Mouse (Mus musculus) MEL-GATA-1-ER (cell line): ENCODE results near the gene Trim9.
A peak's percentile ranks its signal among the peaks of the same experiment; 100 is the strongest.

Experiments used
- DNase-seq: peaks from one replicate; pipeline ENCODE4 v3.0.0-alpha.2; 2012; ENCODE audit warnings: low read depth; ENCODE audit errors: extremely low read depth

The Trim9 gene

DNA sequence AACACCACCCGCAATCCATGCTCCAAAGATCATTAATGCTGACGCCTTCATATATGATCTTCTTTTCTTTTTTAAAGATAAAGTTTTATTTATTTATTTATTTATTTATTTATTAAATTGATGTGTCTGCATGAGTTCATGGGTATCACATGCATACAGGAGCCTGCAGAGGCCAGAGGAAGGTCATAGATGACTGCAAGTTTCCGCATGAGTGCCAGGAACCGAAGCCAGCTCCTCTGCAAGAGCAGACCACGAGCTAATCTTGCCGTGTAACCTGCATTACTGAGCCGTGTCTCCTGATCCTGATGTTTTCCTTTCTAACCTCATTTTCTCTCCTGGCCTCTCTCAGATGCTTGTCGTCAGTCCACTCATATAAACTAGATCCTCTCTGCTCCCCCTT, 133.1 kb downstream of the Trim9 start:
- DNase-seq, result no peak

DNA sequence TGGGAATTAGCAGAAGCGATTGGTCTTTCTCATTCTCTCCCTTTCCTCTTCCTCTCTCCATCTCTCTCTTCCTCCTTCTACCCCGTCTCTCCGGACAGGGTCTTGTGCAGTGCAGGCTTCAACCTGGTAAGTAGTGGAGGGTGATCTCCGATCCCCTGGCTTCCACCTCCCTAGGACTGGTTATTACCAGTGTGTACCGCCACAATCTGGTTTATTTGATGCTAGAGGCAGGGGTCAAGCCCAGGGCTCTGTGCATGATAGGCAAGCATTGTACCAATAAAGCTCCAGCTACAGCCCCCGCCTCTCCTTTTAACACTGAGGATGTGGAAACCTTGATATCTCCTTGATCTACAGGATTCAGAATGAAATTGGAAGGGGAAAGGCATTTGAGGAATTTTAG, 133.8 kb downstream of the Trim9 start:
- DNase-seq, result no peak

DNA sequence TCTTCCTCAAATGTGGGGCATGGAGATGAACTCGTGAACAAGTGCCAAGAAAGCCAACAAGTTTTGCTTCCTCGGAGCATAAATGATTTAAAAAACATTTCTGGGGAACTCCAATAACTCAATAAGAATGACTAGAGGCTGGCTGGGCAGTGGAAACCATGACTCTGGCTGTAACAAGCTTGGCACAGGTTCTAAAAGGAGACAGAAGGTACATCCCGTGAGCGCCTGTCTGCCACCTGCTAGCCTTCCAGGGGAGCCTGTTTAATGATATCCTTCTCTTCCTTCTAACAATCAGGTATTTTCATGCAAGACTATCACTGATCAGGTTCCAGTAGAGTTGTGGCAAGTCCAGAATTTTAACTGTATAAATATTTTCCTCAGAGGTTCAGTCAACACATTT, 134.9 kb downstream of the Trim9 start:
- no peak for DNase-seq

DNA sequence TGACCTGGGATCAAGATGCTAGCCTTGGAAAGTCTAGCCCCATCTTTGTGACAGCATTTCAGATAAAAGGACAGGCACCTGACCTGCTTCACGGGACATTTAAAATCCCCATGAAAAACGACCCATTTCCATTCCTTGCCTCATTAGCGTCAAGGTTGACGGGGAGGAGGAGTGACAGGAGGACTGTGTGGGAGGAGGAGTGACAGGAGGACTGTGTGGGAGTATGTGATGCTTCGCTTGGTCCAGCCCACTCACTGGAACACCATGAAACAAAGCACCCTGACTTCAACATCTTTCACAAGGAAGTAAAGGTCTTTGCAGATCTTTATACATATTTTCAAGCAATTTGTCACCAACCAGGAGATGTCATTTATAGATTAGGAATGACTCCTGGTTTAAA, 139.2 kb downstream of the Trim9 start:
- DNase-seq, result no peak

DNA sequence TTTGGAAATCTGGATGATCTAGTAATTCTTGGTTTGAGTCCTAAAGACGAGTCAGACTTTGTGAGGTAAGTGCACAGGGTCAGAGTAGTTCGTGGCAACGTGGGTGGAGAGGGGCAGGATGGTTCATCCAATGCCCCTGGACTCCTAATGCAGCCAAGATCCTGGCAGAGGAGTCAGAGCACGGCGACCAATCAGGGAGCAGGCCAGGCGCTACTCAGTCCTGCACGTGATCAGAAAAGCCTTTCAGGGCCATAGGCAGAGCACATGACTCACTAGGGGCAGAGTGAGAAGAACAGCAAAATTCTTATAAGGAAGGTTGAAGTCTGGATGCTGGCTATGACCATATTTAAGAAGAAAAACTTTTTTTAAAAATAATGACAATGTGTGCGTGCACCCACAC, 143.0 kb downstream of the Trim9 start:
- no peak for DNase-seq

DNA sequence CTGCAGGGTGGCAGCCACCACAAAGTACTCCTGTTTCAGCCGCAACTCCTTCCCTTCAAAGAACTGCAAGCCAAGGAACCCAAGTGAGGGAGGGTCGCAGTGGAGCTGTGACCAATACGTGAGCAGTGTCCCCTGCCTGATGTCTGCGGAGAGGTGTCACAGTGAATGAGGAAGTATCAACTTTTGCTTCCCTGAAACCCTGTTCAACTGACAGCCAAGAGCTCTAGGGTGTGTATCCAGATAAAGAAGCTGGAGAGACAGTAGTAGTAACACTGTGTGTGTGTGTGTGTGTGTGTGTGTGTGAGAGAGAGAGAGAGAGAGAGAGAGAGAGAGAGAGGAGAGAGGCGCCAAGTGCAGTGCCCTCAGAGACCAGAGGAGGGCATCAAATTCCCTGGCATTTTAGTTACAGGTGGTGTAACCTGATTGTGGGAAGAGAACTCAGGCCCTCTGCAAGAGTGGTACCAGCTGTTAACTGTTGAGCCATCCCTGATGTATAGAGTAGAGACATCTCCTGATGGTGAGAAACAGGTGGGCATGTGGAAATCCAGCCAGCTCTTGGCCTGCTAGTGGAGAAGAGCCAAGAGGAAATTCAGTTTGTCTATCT, 145.4 kb downstream of the Trim9 start:
- peak; percentile 44 for DNase-seq

DNA sequence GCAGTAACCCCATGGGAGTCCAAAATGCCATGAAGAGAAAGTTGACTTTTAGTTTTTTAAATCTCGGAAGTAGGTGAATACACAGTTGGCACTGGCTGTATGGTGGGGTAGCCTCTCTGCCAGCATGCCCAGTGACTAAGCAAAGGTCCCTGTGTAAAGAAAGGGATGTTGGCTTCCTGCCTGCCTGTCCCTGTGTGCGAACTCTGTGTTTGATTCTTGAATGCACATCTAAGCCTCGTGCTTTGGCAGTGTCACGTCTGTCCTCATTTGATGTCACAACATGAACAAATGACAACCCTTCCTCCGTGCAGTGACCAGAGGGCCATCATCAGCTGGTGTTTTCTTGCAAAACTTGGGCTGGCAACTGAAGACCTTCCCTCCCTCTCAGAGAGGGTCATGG, 151.1 kb downstream of the Trim9 start:
- DNase-seq, result no peak

DNA sequence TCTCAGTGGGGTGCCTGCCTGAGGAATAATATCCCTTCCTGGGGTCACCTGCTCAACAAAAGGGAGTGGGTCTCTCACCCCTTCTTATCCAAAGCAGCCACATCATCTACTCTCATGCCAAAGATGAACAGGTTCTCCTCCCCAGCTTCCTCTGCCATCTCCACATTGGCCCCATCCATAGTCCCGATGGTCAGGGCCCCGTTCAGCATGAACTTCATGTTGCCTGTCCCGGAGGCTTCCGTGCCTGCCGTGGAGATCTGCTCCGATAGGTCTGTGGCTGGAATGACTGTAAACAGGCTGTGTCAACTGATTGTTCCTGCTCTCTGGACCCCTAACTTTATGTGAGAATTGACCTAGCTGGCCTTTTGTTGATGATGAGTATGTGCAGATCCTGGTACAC, 152.0 kb downstream of the Trim9 start:
- DNase-seq, result no peak
